Mouse (Mus musculus) liver, embryonic 16.5 days (tissue): ENCODE results near the gene Gprc5c. TPM values are rescaled to one million over a fixed set of nuclear protein-coding genes. Genes with fewer than 3 reads are reported as not detected.
A peak's percentile ranks its signal among the peaks of the same experiment; 100 is the strongest.

Source experiments
- ATAC-seq: fragments of 200-750 bp; cut with Nextera tagmentation; 2 replicates; pipeline ENCODE4 v1.8.0; 2017; ENCODE audit warnings: low read depth, mild to moderate bottlenecking, moderate number of reproducible peaks, moderate library complexity
- H3K27ac ChIP-seq: fragments of 300-500 bp; sonication (generic); 2 replicates; pipeline ENCODE4 v1.5.1; 2014; ENCODE audit warnings: mild to moderate bottlenecking, low read length
- H3K27me3 ChIP-seq: fragments of 300-500 bp; sonication (generic); 2 replicates; pipeline ENCODE4 v1.6.1; 2014; ENCODE audit warnings: low read depth, low read length, mixed read lengths; ENCODE audit not compliant: control insufficient read depth, insufficient read depth
- H3K36me3 ChIP-seq: fragments of 300-500 bp; sonication (generic); 2 replicates; pipeline ENCODE4 v1.6.1; 2014; ENCODE audit warnings: mild to moderate bottlenecking; ENCODE audit not compliant: control insufficient read depth, insufficient read depth
- H3K4me1 ChIP-seq: fragments of 300-500 bp; sonication (generic); 2 replicates; pipeline ENCODE4 v1.6.1; 2014; ENCODE audit warnings: low read depth, low read length, mixed read lengths; ENCODE audit not compliant: control insufficient read depth
- H3K4me2 ChIP-seq: fragments of 300-500 bp; sonication (generic); 2 replicates; pipeline ENCODE4 v1.6.1; 2014; ENCODE audit warnings: low read depth, low read length, mixed read lengths
- H3K4me3 ChIP-seq: fragments of 300-500 bp; sonication (generic); 2 replicates; pipeline ENCODE4 v1.5.1; 2014; ENCODE audit warnings: low read depth, mild to moderate bottlenecking, low read length
- H3K9ac ChIP-seq: fragments of 300-500 bp; sonication (generic); 2 replicates; pipeline ENCODE4 v1.6.1; 2014; ENCODE audit warnings: low read depth, low read length
- H3K9me3 ChIP-seq: fragments of 300-500 bp; sonication (generic); replicated peaks from 2 replicates; pipeline ENCODE4 v1.6.1; 2016; ENCODE audit warnings: low read length; ENCODE audit not compliant: control insufficient read depth
- WGBS: fragments of 180-500 bp; shearing (Covaris S2); extraction: QIAGEN DNeasy Blood & Tissue Kit; methylation state at CpG from one replicate; pipeline ENCODE4 v1.1.7; 2014; ENCODE audit not compliant: insufficient replicate concordance; 5-methylcytosine and 5-hydroxymethylcytosine counted together
- polyA plus RNA-seq: library from polyadenylated mRNA; unstranded; fragments of >200 nt; fragmentation: Nextera tagmentation; extraction: Ambion mirVana; gene quantifications from 2 replicates; pipeline ENCODE4 v1.2.1, GENCODE M21; 2015

Gene Gprc5c
- polyA plus RNA-seq, 1 experiment from 2014 or later: 20.2 TPM

GRCm38 (mm10) chr11:114869787-114870186 is 18.8 kb downstream of the Gprc5c start:
- no peaks in the 10 kb centered on the region for H3K27me3 ChIP-seq
- 75% methylated on average over 1 of the region's 1 CpGs for WGBS
- H3K4me2 ChIP-seq: no peak overlapping the region

GRCm38 (mm10) chr11:114871540-114871939 is 20.6 kb downstream of the Gprc5c start:
- no peaks in the 10 kb centered on the region for H3K27me3 ChIP-seq
- no peak for ATAC-seq
- H3K9ac ChIP-seq: no peak overlapping the region
- no peaks in the 10 kb centered on the region for H3K36me3 ChIP-seq
- H3K4me3 ChIP-seq: no peak overlapping the region
- no peak overlapping the region for H3K27ac ChIP-seq
- H3K9me3 ChIP-seq: no peaks in the 10 kb centered on the region
- peaks cover 28% of the 10 kb centered on the region for H3K4me1 ChIP-seq
- H3K4me2 ChIP-seq: no peak overlapping the region
- WGBS: 56% methylated on average over 2 of the region's 2 CpGs

More at GRCm38 (mm10) chr11:114869787-114870186, 18.8 kb downstream of the Gprc5c start:
- ATAC-seq: no peak
- Histone ChIP-seq H3K27ac (no peak overlapping the region), H3K4me3 (no peak overlapping the region), H3K36me3 (no peaks in the 10 kb centered on the region), H3K4me1 (peaks cover 33% of the 10 kb centered on the region), H3K9me3 (no peaks in the 10 kb centered on the region), H3K9ac (no peak overlapping the region)

GRCm38 (mm10) chr11:114873022-114873817 is 22.3 kb downstream of the Gprc5c start:
- no peak overlapping the region for H3K9ac ChIP-seq
- peak overlapping the region; percentile 37 for H3K27ac ChIP-seq
- no peak overlapping the region for H3K4me3 ChIP-seq
- no peak overlapping the region for H3K4me2 ChIP-seq
- H3K27me3 ChIP-seq: no peaks in the 10 kb centered on the region
- no peaks in the 10 kb centered on the region for H3K36me3 ChIP-seq
- no peak for ATAC-seq
- peaks cover 17% of the 10 kb centered on the region for H3K4me1 ChIP-seq
- 20% methylated on average over 6 of the region's 6 CpGs for WGBS
- no peaks in the 10 kb centered on the region for H3K9me3 ChIP-seq

GRCm38 (mm10) chr11:114874226-114875145 is 23.5 kb downstream of the Gprc5c start:
- no peak overlapping the region for H3K27ac ChIP-seq
- no peaks in the 10 kb centered on the region for H3K9me3 ChIP-seq
- no peak overlapping the region for H3K4me3 ChIP-seq
- no peak overlapping the region for H3K4me2 ChIP-seq
- H3K4me1 ChIP-seq: peaks cover 13% of the 10 kb centered on the region
- no peaks in the 10 kb centered on the region for H3K27me3 ChIP-seq
- no peak overlapping the region for H3K9ac ChIP-seq
- H3K36me3 ChIP-seq: no peaks in the 10 kb centered on the region
- 49% methylated on average over 9 of the region's 9 CpGs for WGBS
- no peak for ATAC-seq

DNA sequence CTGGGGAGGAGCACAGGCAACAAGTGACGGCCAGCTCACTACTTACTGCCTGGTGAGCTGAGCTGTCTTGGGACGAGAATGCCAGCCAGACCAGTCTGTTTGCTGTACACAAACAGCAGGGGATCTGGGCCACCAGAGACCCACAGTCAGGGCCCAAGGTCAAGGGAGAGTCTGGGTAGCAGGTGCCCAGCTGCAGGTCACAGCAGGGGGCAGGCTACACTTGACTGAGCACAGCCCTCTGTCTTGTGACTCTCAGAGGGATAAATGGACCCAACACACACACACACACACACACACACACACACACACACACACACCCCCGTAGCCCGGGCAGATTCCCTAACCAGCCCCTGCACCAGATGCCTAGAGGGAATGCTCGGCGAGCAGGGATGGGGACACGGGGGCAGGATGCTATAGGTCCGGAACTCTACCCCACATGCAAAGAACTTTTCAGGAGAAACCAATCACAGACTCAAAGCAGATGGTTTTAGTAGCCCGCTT is 24.4 kb downstream of the Gprc5c start:
- ATAC-seq: 0 out of 2 replicates have a peak, but pooled peaks have one; percentile 22
- no peaks in the 10 kb centered on the region for H3K27me3 ChIP-seq

DNA sequence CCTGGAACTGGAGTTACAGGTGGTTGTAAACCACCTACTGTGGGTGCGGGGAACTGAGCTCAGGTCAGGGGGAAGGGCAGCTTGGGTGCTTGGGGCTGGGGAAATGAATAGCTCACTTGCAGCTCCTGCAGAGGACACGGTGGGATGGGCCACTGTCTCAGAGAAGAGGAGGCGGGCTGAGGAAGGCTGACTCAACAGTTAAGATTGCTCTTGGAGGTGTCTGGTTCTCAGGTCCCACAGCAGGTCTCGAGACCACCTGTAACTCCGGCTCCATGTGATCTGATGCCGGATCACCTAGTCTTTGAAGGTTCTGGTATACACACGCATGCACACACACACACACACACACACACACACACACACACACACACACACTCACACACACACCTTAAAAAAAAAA is 25.2 kb downstream of the Gprc5c start:
- Histone ChIP-seq H3K27me3 (no peaks in the 10 kb centered on the region), H3K27ac (no peak overlapping the region), H3K4me2 (no peak overlapping the region), H3K9me3 (no peaks in the 10 kb centered on the region), H3K4me1 (peaks cover 19% of the 10 kb centered on the region), H3K9ac (no peak overlapping the region), H3K36me3 (no peaks in the 10 kb centered on the region), H3K4me3 (no peak overlapping the region)
- no peak for ATAC-seq
- WGBS: 45% methylated on average over 7 of the region's 7 CpGs

More for the DNA sequence above, 24.4 kb downstream of the Gprc5c start:
- no peak overlapping the region for H3K4me2 ChIP-seq
- 38% methylated on average over 9 of the region's 9 CpGs for WGBS
- no peaks in the 10 kb centered on the region for H3K36me3 ChIP-seq
- H3K4me3 ChIP-seq: no peak overlapping the region
- no peak overlapping the region for H3K9ac ChIP-seq
- peaks cover 18% of the 10 kb centered on the region for H3K4me1 ChIP-seq
- H3K9me3 ChIP-seq: no peaks in the 10 kb centered on the region
- no peak overlapping the region for H3K27ac ChIP-seq

DNA sequence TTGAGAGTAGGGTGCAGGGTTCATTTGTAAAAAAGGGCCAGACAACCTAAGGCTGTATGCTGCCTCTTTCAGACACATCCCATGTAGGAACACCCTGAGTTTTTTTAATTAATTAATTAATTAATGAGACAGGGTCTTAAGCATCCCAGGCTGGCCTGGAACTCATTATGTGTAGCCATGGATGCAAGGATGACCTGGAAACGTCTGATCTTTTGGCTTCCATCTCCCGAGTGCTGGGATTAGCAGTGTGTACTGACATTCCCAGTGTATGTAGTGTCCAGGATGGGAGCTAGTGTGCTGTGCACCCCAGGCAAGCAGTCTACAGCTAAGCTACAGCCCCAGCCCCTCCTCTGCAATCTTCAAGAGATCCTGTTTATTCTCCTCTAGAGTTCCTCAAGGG is 25.7 kb downstream of the Gprc5c start:
- Histone ChIP-seq H3K4me2 (no peak overlapping the region), H3K36me3 (no peaks in the 10 kb centered on the region), H3K27ac (no peak overlapping the region), H3K4me1 (peaks cover 19% of the 10 kb centered on the region), H3K4me3 (no peak overlapping the region), H3K9me3 (no peaks in the 10 kb centered on the region), H3K27me3 (no peaks in the 10 kb centered on the region), H3K9ac (no peak overlapping the region)
- no peak for ATAC-seq
- WGBS: 49% methylated on average over 2 of the region's 2 CpGs

DNA sequence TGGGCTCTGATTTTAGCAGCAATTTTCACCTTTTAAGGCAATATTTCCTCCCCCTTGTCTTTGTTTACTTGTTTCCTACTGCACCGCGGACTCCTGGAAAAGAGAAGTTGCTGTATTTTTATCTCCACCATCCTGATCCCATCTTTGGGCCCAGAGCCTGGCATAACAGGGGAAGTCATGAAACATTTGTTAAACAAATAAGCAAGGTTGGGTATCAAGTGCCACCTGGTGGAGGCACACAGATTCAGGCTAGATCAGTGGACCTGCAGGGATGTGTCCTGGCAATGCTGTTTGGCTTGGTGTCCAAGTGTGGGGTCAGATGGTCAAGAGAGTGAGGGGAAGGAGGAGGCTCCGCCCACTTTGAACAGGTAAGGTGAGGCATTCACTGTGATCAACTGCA is 26.2 kb downstream of the Gprc5c start:
- ATAC-seq: peak; percentile 19; the same call in 1 of the 2 replicates

More for the DNA sequence above, 26.2 kb downstream of the Gprc5c start:
- Histone ChIP-seq H3K27ac (no peak overlapping the region), H3K4me1 (peaks cover 19% of the 10 kb centered on the region), H3K36me3 (no peaks in the 10 kb centered on the region), H3K27me3 (no peaks in the 10 kb centered on the region), H3K4me2 (no peak overlapping the region), H3K4me3 (no peak overlapping the region), H3K9ac (no peak overlapping the region), H3K9me3 (no peaks in the 10 kb centered on the region)
- 28% methylated on average over 3 of the region's 3 CpGs for WGBS
